Mouse (Mus musculus) lung, embryonic 14.5 days (tissue): ENCODE measurements at regions not wholly inside any gene's neighbourhood (a gene's known extent, or its start where the extent isn't known, plus 50 kb on each side); places are given as distances from the start of the nearest gene placed in this dataset.

Source experiments
- ATAC-seq: fragments of 200-750 bp; cut with Nextera tagmentation; 2 replicates; pipeline ENCODE4 v1.8.0; 2017; ENCODE audit warnings: mild to moderate bottlenecking, moderate TSS enrichment, moderate library complexity; ENCODE audit not compliant: insufficient read depth
- DNase-seq: peaks from one replicate; pipeline ENCODE4 v3.0.0-alpha.2; 2015
- H3K27ac ChIP-seq: fragments of 300-500 bp; sonication (generic); 2 replicates; pipeline ENCODE4 v1.5.1; 2014; ENCODE audit warnings: low read depth, mild to moderate bottlenecking, moderate library complexity
- H3K27me3 ChIP-seq: fragments of 300-500 bp; sonication (generic); 2 replicates; pipeline ENCODE4 v1.6.1; 2014; ENCODE audit warnings: low read length, control low read depth; ENCODE audit not compliant: insufficient read depth
- H3K36me3 ChIP-seq: fragments of 300-500 bp; sonication (generic); 2 replicates; pipeline ENCODE4 v1.6.1; 2014; ENCODE audit warnings: control low read depth; ENCODE audit not compliant: insufficient read depth
- H3K4me1 ChIP-seq: fragments of 300-500 bp; sonication (generic); 2 replicates; pipeline ENCODE4 v1.6.1; 2014; ENCODE audit warnings: antibody characterized with exemption, control low read depth; ENCODE audit not compliant: insufficient read depth
- H3K4me2 ChIP-seq: fragments of 300-500 bp; sonication (generic); 2 replicates; pipeline ENCODE4 v1.6.1; 2014; ENCODE audit warnings: mild to moderate bottlenecking
- H3K4me3 ChIP-seq: fragments of 300-500 bp; sonication (generic); 2 replicates; pipeline ENCODE4 v1.5.1; 2014; ENCODE audit warnings: low read depth, low read length
- H3K9ac ChIP-seq: fragments of 300-500 bp; sonication (generic); 2 replicates; pipeline ENCODE4 v1.6.1; 2014
- H3K9me3 ChIP-seq: fragments of 300-500 bp; sonication (generic); 2 replicates; pipeline ENCODE4 v1.6.1; 2016; ENCODE audit warnings: low read depth, low read length, control low read depth
- CTCF ChIP-seq: IDR thresholded peaks from 2 replicates; pipeline ENCODE4 v1.5.1; 2016; ENCODE audit warnings: antibody characterized with exemption, low read depth
- WGBS: fragments of 180-500 bp; shearing (Covaris S2); extraction: QIAGEN DNeasy Blood & Tissue Kit; methylation state at CpG from one replicate; pipeline ENCODE4 v1.1.7; 2014; 5-methylcytosine and 5-hydroxymethylcytosine counted together

- Histone ChIP-seq H3K4me2 (no peak overlapping the region), H3K27me3 (no peaks in the 10 kb centered on the region), H3K9me3 (no peaks in the 10 kb centered on the region), H3K4me3 (no peak overlapping the region), H3K4me1 (no peaks in the 10 kb centered on the region), H3K9ac (no peak overlapping the region), H3K36me3 (no peaks in the 10 kb centered on the region), H3K27ac (no peak overlapping the region)
- 33% methylated on average over 6 of the region's 6 CpGs for WGBS
- no peak for TF ChIP-seq CTCF
- ATAC-seq, result no peak
- no peak for DNase-seq
Observed at GRCm38 (mm10) chr8:44257051-44257450, 547.2 kb upstream of the Adam34 start.

GRCm38 (mm10) chr8:44261039-44261438, 551.2 kb upstream of the Adam34 start:
- peak overlapping the region; percentile 75 for H3K27ac ChIP-seq
- no peak overlapping the region for H3K9ac ChIP-seq
- DNase-seq, result peak; percentile 61
- WGBS, result 66% methylated on average over 4 of the region's 4 CpGs
- TF ChIP-seq CTCF, result no peak
- H3K27me3 ChIP-seq, result no peaks in the 10 kb centered on the region
- no peaks in the 10 kb centered on the region for H3K4me1 ChIP-seq
- peak; percentile 86 for ATAC-seq
- H3K4me2 ChIP-seq, result no peak overlapping the region
- H3K4me3 ChIP-seq, result no peak overlapping the region
- H3K36me3 ChIP-seq, result no peaks in the 10 kb centered on the region
- no peaks in the 10 kb centered on the region for H3K9me3 ChIP-seq

- Histone ChIP-seq H3K9me3 (no peaks in the 10 kb centered on the region), H3K9ac (no peak overlapping the region), H3K4me2 (no peak overlapping the region), H3K27me3 (no peaks in the 10 kb centered on the region), H3K4me3 (no peak overlapping the region), H3K4me1 (no peaks in the 10 kb centered on the region), H3K36me3 (no peaks in the 10 kb centered on the region), H3K27ac (no peak overlapping the region)
- peak; percentile 33 for DNase-seq
- no peak for ATAC-seq
- no peak for TF ChIP-seq CTCF
- WGBS, result 57% methylated on average over 4 of the region's 4 CpGs
Observed at GRCm38 (mm10) chr8:44273300-44273699, 563.5 kb upstream of the Adam34 start.

- no peaks in the 10 kb centered on the region for H3K4me1 ChIP-seq
- H3K4me2 ChIP-seq, result no peak overlapping the region
- H3K27me3 ChIP-seq, result no peaks in the 10 kb centered on the region
- no peak for DNase-seq
- no peak for ATAC-seq
- no peak overlapping the region for H3K27ac ChIP-seq
- H3K9me3 ChIP-seq, result no peaks in the 10 kb centered on the region
- H3K4me3 ChIP-seq, result no peak overlapping the region
- no peaks in the 10 kb centered on the region for H3K36me3 ChIP-seq
- no peak for TF ChIP-seq CTCF
- no peak overlapping the region for H3K9ac ChIP-seq
Observed at GRCm38 (mm10) chr8:44318216-44318615, 608.4 kb upstream of the Adam34 start.

GRCm38 (mm10) chr8:44334323-44334993, 600.8 kb upstream of the Fat1 start:
- Histone ChIP-seq H3K9me3 (no peaks in the 10 kb centered on the region), H3K9ac (no peak overlapping the region), H3K27ac (no peak overlapping the region), H3K4me3 (no peak overlapping the region), H3K36me3 (no peaks in the 10 kb centered on the region), H3K4me2 (no peak overlapping the region), H3K4me1 (no peaks in the 10 kb centered on the region), H3K27me3 (no peaks in the 10 kb centered on the region)
- TF ChIP-seq CTCF, result no peak
- WGBS, result 53% methylated on average over 6 of the region's 6 CpGs
- ATAC-seq, result no peak
- DNase-seq, result no peak

- Histone ChIP-seq H3K27me3 (no peaks in the 10 kb centered on the region), H3K4me3 (no peak overlapping the region), H3K36me3 (no peaks in the 10 kb centered on the region), H3K9me3 (no peaks in the 10 kb centered on the region), H3K27ac (no peak overlapping the region), H3K4me1 (no peaks in the 10 kb centered on the region), H3K9ac (no peak overlapping the region), H3K4me2 (no peak overlapping the region)
- DNase-seq (peak; percentile 33), ATAC-seq (peak; percentile 49; the same call in 1 of the 2 replicates)
- no peak for TF ChIP-seq CTCF
- 69% methylated on average over 2 of the region's 2 CpGs for WGBS
Observed at GRCm38 (mm10) chr8:44343401-44343800, 591.8 kb upstream of the Fat1 start.

GRCm38 (mm10) chr8:44343924-44344323, 591.3 kb upstream of the Fat1 start:
- H3K4me3 ChIP-seq, result no peak overlapping the region
- WGBS, result 46% methylated on average over 2 of the region's 2 CpGs
- H3K4me2 ChIP-seq, result no peak overlapping the region
- H3K4me1 ChIP-seq, result no peaks in the 10 kb centered on the region
- H3K27ac ChIP-seq, result no peak overlapping the region
- H3K9ac ChIP-seq, result no peak overlapping the region
- DNase-seq (peak; percentile 62), ATAC-seq (peak; percentile 17; the same call in 1 of the 2 replicates)
- H3K9me3 ChIP-seq, result no peaks in the 10 kb centered on the region
- TF ChIP-seq CTCF, result no peak
- no peaks in the 10 kb centered on the region for H3K27me3 ChIP-seq
- no peaks in the 10 kb centered on the region for H3K36me3 ChIP-seq

- DNase-seq (no peak), ATAC-seq (no peak)
- 61% methylated on average over 1 of the region's 1 CpGs for WGBS
- Histone ChIP-seq H3K9me3 (no peaks in the 10 kb centered on the region), H3K9ac (no peak overlapping the region), H3K4me2 (no peak overlapping the region), H3K27ac (no peak overlapping the region), H3K4me1 (no peaks in the 10 kb centered on the region), H3K4me3 (no peak overlapping the region), H3K36me3 (no peaks in the 10 kb centered on the region), H3K27me3 (no peaks in the 10 kb centered on the region)
- no peak for TF ChIP-seq CTCF
Observed at GRCm38 (mm10) chr8:44347412-44347811, 587.8 kb upstream of the Fat1 start.
